9 mouse cellular contexts compared by ENCODE assay signal in genomic region chr17:46933557-46934348, GRCm38 (mm10). TPM values are rescaled to one million over a fixed set of nuclear protein-coding genes. Genes with fewer than 3 reads are reported as not detected.
DNase-seq lines count a peak whose midpoint lies in the region; ATAC-seq lines count a peak whose summit lies in the region.
"Had no signal": no experiment of that assay in that cellular context is flagged by ENCODE, and none has a peak within 500 bp of the region (broad histone marks: within the 10 kb centered on the region; RNA-seq: fewer than 3 reads in every experiment).

No protein-coding gene starts in this region.

- H3K9me3 ChIP-seq in embryonic facial prominence, embryonic 11.5 days (replicated peaks; ENCODE audit: control insufficient read depth, low read length), result no peaks in the 10 kb centered on the region

- no peak for ATAC-seq in embryonic facial prominence, embryonic 11.5 days (replicated peaks; ENCODE audit: insufficient number of reproducible peaks, low FRiP score, low TSS enrichment, low read depth)

- H3K9ac ChIP-seq in embryonic facial prominence, embryonic 11.5 days (replicated peaks; ENCODE audit: low read length), result no peak overlapping the region

- WGBS in embryonic facial prominence, embryonic 11.5 days, result 81% methylated on average over 19 of the region's 19 CpGs

- H3K4me1 ChIP-seq in embryonic facial prominence, embryonic 11.5 days (ENCODE audit: control insufficient read depth, insufficient read depth, low read length), result no peaks in the 10 kb centered on the region

- no peak overlapping the region for H3K27ac ChIP-seq in embryonic facial prominence, embryonic 11.5 days (replicated peaks; ENCODE audit: low read depth, low read length)

- DNase-seq in gastrocnemius, adult 18-20 months (ENCODE audit: low spot score), result peak; percentile 40
- DNase-seq in gastrocnemius, adult 8-10 months (ENCODE audit: low spot score in 2 of 2), result no peak
- DNase-seq in A20 (ENCODE audit: low read depth, low spot score), result peak; percentile 62
- peak; percentile 64 for DNase-seq in adrenal gland, postnatal 25 days
- DNase-seq in embryonic facial prominence, embryonic 11.5 days (ENCODE audit: low spot score), result peak; percentile 72
- peak; percentile 64 to 77 for DNase-seq in kidney, postnatal 25 days
- DNase-seq in lung, postnatal 14 days, result peak; percentile 61
- DNase-seq in spleen, postnatal 10 days (ENCODE audit: low spot score in 2 of 2), result peak; percentile 51 to 79

- H3K4me2 ChIP-seq in embryonic facial prominence, embryonic 11.5 days (ENCODE audit: low read depth, low read length), result no peak overlapping the region

- H3K27me3 ChIP-seq in embryonic facial prominence, embryonic 11.5 days (ENCODE audit: control insufficient read depth, insufficient read depth, low read length), result no peaks in the 10 kb centered on the region

- no peak overlapping the region for H3K4me3 ChIP-seq in embryonic facial prominence, embryonic 11.5 days (ENCODE audit: low read depth, low read length)

- H3K36me3 ChIP-seq in embryonic facial prominence, embryonic 11.5 days (replicated peaks; ENCODE audit: control insufficient read depth, insufficient read depth, low read depth, low read length), result peaks cover 20% of the 10 kb centered on the region

RNA-seq across cellular contexts. Expression of gene Prph2, which starts 23.5 kb away (rescaled TPM):
- total RNA-seq in gastrocnemius, adult 18-20 months (2021), result not detected
- total RNA-seq in gastrocnemius, adult 8-10 months (2022), result not detected
- not detected in 2 replicates for total RNA-seq in adrenal gland, postnatal 25 days (2021)
- not detected in 2 replicates for polyA plus RNA-seq in embryonic facial prominence, embryonic 11.5 days (2014; fragmentation: Nextera tagmentation; extraction: Ambion mirVana)
- polyA plus RNA-seq: liver, embryonic 16.5 days had no signal

RNA-seq across cellular contexts. Expression of gene Tbcc, which starts 43.3 kb away (rescaled TPM):
- total RNA-seq in gastrocnemius, adult 18-20 months (2021), result 1 to 10 TPM; 7.1 to 7.4 TPM
- 1 to 10 TPM; 7.4 to 9.4 (median 7.9) TPM for total RNA-seq in gastrocnemius, adult 8-10 months (2022)
- total RNA-seq in adrenal gland, postnatal 25 days (2021), result 19.7 and 24.3 TPM in 2 replicates
- polyA plus RNA-seq in embryonic facial prominence, embryonic 11.5 days (2014; fragmentation: Nextera tagmentation; extraction: Ambion mirVana), result 73.7 and 78.8 TPM in 2 replicates

Comparison
In these comparisons a context has a peak if more than half of its experiments do, and no peak if none do; other contexts are left out.
1. DNase-seq: peak in gastrocnemius, adult 18-20 months (single experiment), A20 (single experiment), adrenal gland, postnatal 25 days (single experiment), embryonic facial prominence, embryonic 11.5 days (single experiment), kidney, postnatal 25 days (2 of 2), lung, postnatal 14 days (single experiment) and spleen, postnatal 10 days (2 of 2); none in gastrocnemius, adult 8-10 months (0 of 2).